ENCODE assay signal across 28 mouse cellular contexts in the genomic region with DNA sequence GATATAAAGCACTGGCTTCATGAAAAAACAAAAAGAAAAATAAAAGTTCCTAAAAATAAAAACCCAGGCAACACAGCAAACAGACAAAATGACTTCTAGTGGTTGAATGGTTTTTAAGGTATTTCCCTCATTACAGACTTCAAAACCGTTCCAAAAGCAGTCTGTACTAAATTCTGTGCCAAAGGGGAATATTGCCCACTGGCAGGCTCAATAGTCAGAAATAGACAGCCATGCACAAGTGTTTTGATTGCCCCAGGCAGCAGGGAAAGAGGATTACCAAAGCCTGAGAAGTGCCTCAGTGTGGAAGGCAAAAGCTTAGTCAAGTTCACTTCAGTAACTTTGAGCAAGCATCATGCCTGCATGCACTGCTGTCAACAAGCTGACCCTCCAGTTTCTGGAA.
DNase-seq lines count a peak whose midpoint lies in the region; ATAC-seq and TF ChIP-seq lines count a peak whose summit lies in the region.
"Had no signal": no experiment of that assay in that cellular context is flagged by ENCODE, and none has a peak within 500 bp of the region (broad histone marks: within the 10 kb centered on the region; RNA-seq: fewer than 3 reads in every experiment).

No protein-coding gene starts in this region.

- peak; percentile 5 to 10 for DNase-seq in cerebellum, postnatal 14 days
- DNase-seq in cerebellum, adult 9-10 months: no peak
- peak; percentile 22 for DNase-seq in kidney, adult 2 months
- no peak for DNase-seq in kidney, adult 8-10 months
- DNase-seq in NIH3T3 (ENCODE audit: low read depth): peak; percentile 44
- DNase-seq in brain, embryonic 14.5 days (ENCODE audit: low read depth): peak; percentile 35
- no peak for DNase-seq in ovary, postnatal 36 days (ENCODE audit: low spot score)
- DNase-seq: adrenal gland, adult 8-10 months; adrenal gland, postnatal 25 days; cerebellum, adult 11 months; cerebellum, adult 2 months; gastrocnemius, postnatal 10 days; gastrocnemius, postnatal 36 days; heart, adult 2 months; heart, postnatal 10 days; heart, postnatal 36 days; kidney, adult 18-20 months had no signal

- H3K9me3 ChIP-seq in heart, embryonic 12.5 days (replicated peaks): no peaks in the 10 kb centered on the region
- H3K9me3 ChIP-seq: embryonic facial prominence, embryonic 12.5 days; forebrain, embryonic 10.5 days; forebrain, embryonic 13.5 days; heart, embryonic 15.5 days; hindbrain, embryonic 10.5 days; hindbrain, embryonic 13.5 days; intestine, embryonic 15.5 days had no signal

- H3K4me1 ChIP-seq in kidney, adult 2 months (ENCODE audit: control insufficient read depth, insufficient read depth, low read length): no peaks in the 10 kb centered on the region
- H3K4me1 ChIP-seq in heart, embryonic 12.5 days (replicated peaks): no peaks in the 10 kb centered on the region
- H3K4me1 ChIP-seq: embryonic facial prominence, embryonic 12.5 days; forebrain, embryonic 10.5 days; forebrain, embryonic 13.5 days; heart, embryonic 15.5 days; hindbrain, embryonic 10.5 days; hindbrain, embryonic 13.5 days; intestine, embryonic 15.5 days had no signal

- no peak overlapping the region; the same call in 1 of the 2 replicates for H3K27ac ChIP-seq in kidney, adult 2 months (ENCODE audit: insufficient read depth, low read depth, low read length)
- no peak overlapping the region for H3K27ac ChIP-seq in heart, embryonic 12.5 days (ENCODE audit: poor library complexity, severe bottlenecking)
- H3K27ac ChIP-seq: embryonic facial prominence, embryonic 12.5 days; forebrain, embryonic 10.5 days; forebrain, embryonic 13.5 days; heart, adult 2 months; heart, embryonic 15.5 days; hindbrain, embryonic 10.5 days; hindbrain, embryonic 13.5 days; intestine, embryonic 15.5 days had no signal

- ATAC-seq in heart, embryonic 12.5 days (ENCODE audit: insufficient number of reproducible peaks, low FRiP score): no peak
- ATAC-seq: forebrain, embryonic 13.5 days; hindbrain, embryonic 16.5 days; intestine, embryonic 15.5 days had no signal

- H3K36me3 ChIP-seq in kidney, adult 2 months (ENCODE audit: control insufficient read depth, insufficient read depth, low read length): no peaks in the 10 kb centered on the region
- no peaks in the 10 kb centered on the region for H3K36me3 ChIP-seq in heart, embryonic 12.5 days
- H3K36me3 ChIP-seq: embryonic facial prominence, embryonic 12.5 days; forebrain, embryonic 10.5 days; heart, embryonic 15.5 days; hindbrain, embryonic 10.5 days; hindbrain, embryonic 13.5 days; intestine, embryonic 15.5 days had no signal

- no peak overlapping the region for H3K4me3 ChIP-seq in kidney, adult 2 months (ENCODE audit: insufficient read depth, low read depth, low read length)
- H3K4me3 ChIP-seq in heart, embryonic 12.5 days: no peak overlapping the region
- H3K4me3 ChIP-seq: embryonic facial prominence, embryonic 12.5 days; erythroblast, embryonic 14.5 days; forebrain, embryonic 10.5 days; forebrain, embryonic 13.5 days; heart, adult 2 months; heart, embryonic 15.5 days; hindbrain, embryonic 10.5 days; hindbrain, embryonic 13.5 days; intestine, embryonic 15.5 days had no signal

- no peak for TF ChIP-seq POLR2A in kidney, adult 2 months (IDR thresholded peaks at IDR 0.05; ENCODE audit: low read depth, low read length)
- no peak for TF ChIP-seq POLR2A in brain, embryonic 14.5 days (IDR thresholded peaks at IDR 0.05; ENCODE audit: borderline replicate concordance, extremely low read depth, insufficient read depth, insufficient read length, poor library complexity, severe bottlenecking)

- H3K4me2 ChIP-seq in heart, embryonic 12.5 days: no peak overlapping the region
- H3K4me2 ChIP-seq: embryonic facial prominence, embryonic 12.5 days; forebrain, embryonic 13.5 days; heart, embryonic 11.5 days; heart, embryonic 15.5 days; hindbrain, embryonic 13.5 days; intestine, embryonic 15.5 days had no signal

- H3K9ac ChIP-seq in heart, embryonic 12.5 days: no peak overlapping the region
- H3K9ac ChIP-seq: embryonic facial prominence, embryonic 12.5 days; forebrain, embryonic 13.5 days; heart, embryonic 15.5 days; hindbrain, embryonic 13.5 days; intestine, embryonic 15.5 days had no signal

- no peak for TF ChIP-seq CTCF in kidney, adult 2 months (conservative IDR thresholded peaks at IDR 0.05; ENCODE audit: insufficient read depth, insufficient read length, low read depth, low read length)
- no peak for TF ChIP-seq CTCF in brain, embryonic 14.5 days (IDR thresholded peaks at IDR 0.05; ENCODE audit: borderline replicate concordance, extremely low read depth, insufficient read depth, insufficient read length)

- 53% methylated on average over 1 of the region's 1 CpGs for WGBS in kidney, adult 2 months
- 59% methylated on average over 1 of the region's 1 CpGs for WGBS in heart, embryonic 12.5 days

- no peaks in the 10 kb centered on the region for H3K27me3 ChIP-seq in kidney, adult 2 months (replicated peaks; ENCODE audit: control insufficient read depth, insufficient read depth, low read length)
- H3K27me3 ChIP-seq in heart, embryonic 12.5 days (replicated peaks): no peaks in the 10 kb centered on the region
- H3K27me3 ChIP-seq: embryonic facial prominence, embryonic 12.5 days; forebrain, embryonic 13.5 days; heart, embryonic 15.5 days; hindbrain, embryonic 13.5 days; intestine, embryonic 15.5 days had no signal

Comparison
In these comparisons a context has a peak if more than half of its experiments do, and no peak if none do; other contexts are left out.
1. DNase-seq: peak in cerebellum, postnatal 14 days (2 of 2), kidney, adult 2 months (single experiment), NIH3T3 (single experiment) and brain, embryonic 14.5 days (single experiment); none in cerebellum, adult 9-10 months (single experiment), kidney, adult 8-10 months (0 of 2) and ovary, postnatal 36 days (single experiment).